Mouse (Mus musculus) mouse trophoblast stem cell (cell line): ENCODE measurements around the gene Kpna2.
"Not testable (repeated sequence)": the region's sequence is repeated elsewhere in the genome, so short reads cannot be mapped to it uniquely, and the experiment has no call there.

Source experiments
- in situ Hi-C, 2 experiments: fragments of 300-500 bp; cut with MseI, MboI; formaldehyde crosslinking; loops; 2 replicates in 1 of 2; 3 replicates in 1 of 2; pipeline ENCODE4 v1.15.1; 2025

Gene Kpna2

GRCm38 (mm10) chr11:106999151-106999948 is at the start of gene Kpna2:
TSS of gene Kpna2 (minus strand) at chr11:106999541.
- in situ Hi-C loops, result no loop called here

DNA sequence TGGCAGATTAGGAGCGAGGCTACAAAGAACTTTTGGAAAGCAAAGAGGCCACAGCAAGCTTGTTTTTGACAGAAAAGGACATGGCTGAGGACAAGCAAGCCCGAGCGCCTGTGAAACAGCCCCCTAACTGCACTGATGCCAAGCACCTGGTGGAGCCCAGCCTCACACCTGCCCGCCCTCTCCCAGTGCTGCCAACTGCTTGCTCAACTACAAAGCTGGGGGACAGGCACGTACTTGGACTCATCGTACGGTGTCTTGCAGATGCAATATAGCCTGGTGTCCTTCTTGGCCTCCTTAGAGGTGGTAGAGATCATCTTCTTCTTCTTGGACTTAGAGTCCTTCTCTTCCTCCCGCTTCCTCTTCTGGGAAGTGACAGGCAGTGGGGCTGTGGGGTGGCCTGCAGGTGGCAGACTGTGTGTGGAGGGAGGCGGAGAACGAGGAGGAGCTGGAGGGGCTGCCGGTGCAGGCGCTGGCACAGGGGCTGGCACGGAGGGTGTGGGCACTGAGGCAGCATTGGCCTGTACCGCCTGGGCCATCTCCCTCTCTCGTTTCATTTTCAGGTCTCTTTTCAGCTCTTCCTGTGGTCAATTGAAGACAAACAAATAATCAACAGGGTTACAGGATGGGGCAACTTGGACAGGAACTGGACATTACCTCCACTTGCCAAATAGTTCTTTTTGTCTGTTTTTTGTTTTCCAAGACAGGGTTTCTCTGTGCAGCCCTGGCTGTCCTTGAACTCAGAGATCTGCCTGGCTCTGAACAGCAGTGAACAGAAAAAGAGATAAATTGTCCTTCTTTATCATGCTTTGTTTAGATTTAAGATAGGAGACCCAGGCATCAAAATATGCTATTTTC is 47.7 kb upstream of the Kpna2 start:
- in situ Hi-C loops, result no loop called here

DNA sequence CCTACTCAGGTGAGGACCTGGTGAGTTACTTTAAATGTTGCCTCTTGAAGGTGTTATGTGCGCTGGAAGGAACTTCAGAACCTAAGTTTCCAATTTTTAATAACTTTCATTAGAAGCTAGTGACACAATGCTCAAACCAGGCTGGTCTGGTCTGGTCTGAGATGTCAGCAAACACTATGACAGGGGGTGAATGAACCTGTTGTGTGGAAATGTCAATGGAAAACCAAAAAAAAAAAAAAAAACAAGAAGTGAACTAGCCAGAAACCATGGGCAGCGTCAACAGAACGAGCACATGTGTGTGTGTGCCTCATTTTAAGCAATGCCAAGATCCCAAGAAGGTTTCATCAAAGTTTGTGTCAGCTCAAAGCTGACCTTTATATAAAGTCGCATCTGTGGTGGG is 46.2 kb upstream of the Kpna2 start:
- in situ Hi-C loops, result no loop called here

- in situ Hi-C loops, result no loop called here
Measured at GRCm38 (mm10) chr11:107044321-107044720, 45.0 kb upstream of the Kpna2 start.

DNA sequence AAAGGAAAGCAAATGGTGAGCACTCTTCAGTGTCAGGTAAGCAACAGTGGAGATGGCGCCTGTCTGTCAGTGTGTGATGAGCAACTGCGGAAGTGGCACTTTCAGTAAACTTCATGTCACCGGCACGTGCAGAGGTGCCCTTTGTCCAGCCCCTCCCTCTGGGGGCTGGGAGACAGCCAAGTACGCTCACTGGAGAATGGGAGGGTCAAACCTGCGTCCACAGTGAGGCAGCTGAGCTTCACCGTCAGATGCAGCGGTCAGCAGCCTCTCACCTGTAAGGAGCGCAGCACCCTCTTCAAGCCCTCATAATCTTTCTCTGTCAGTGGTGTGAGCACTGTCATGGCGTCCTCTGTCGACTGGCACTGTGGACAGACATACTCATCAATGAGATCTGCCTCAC is 44.0 kb upstream of the Kpna2 start:
- in situ Hi-C loops, result no loop called here

GRCm38 (mm10) chr11:107041396-107041795 is 42.1 kb upstream of the Kpna2 start:
- in situ Hi-C loops, result no loop called here

GRCm38 (mm10) chr11:107039417-107039816 is 40.1 kb upstream of the Kpna2 start:
- in situ Hi-C loops, result no loop called here

- in situ Hi-C loops, result no loop called here
Measured at GRCm38 (mm10) chr11:107034085-107034810, 34.9 kb upstream of the Kpna2 start.

- in situ Hi-C loops, result no loop called here
Measured at GRCm38 (mm10) chr11:107031635-107032034, 32.3 kb upstream of the Kpna2 start.

DNA sequence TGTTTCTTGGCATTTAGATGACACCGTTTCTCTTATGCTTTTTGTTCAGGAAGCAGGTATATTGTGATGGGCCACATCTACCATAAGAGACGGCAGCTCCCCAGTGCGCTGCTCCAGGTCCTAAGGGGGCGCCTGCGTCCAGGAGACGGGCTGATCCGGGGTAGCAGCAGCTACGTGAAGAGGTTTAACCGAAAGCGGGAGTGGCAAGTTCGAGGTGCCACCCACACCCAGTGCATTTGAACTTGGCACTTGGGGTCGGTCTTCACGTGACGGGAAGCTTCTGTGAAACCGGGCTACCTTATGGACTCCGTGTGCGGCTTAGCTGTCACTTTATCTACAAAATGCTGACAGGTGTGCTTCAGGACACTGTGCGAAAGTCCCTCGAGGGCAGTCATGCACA is 30.2 kb upstream of the Kpna2 start:
- in situ Hi-C loops, result no loop called here

GRCm38 (mm10) chr11:107028754-107029153 is 29.4 kb upstream of the Kpna2 start:
- in situ Hi-C loops, result no loop called here

DNA sequence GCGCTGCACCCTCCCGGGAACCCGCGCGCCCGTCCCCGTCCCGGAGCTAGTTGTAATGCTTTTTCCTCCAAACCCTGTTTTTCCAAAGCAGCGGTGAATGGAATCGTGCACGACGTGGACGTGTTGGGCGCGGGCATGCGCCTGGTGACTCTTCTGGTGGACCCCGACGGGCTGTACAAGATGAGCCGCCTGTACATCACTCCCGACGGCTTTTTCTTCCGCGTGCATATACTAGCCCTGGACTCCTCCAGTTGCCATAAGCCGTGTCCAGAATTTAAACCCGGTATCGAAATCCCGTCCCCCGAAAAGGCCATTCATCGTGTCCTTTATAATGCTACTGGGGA is 28.9 kb upstream of the Kpna2 start:
- in situ Hi-C loops, result no loop called here

DNA sequence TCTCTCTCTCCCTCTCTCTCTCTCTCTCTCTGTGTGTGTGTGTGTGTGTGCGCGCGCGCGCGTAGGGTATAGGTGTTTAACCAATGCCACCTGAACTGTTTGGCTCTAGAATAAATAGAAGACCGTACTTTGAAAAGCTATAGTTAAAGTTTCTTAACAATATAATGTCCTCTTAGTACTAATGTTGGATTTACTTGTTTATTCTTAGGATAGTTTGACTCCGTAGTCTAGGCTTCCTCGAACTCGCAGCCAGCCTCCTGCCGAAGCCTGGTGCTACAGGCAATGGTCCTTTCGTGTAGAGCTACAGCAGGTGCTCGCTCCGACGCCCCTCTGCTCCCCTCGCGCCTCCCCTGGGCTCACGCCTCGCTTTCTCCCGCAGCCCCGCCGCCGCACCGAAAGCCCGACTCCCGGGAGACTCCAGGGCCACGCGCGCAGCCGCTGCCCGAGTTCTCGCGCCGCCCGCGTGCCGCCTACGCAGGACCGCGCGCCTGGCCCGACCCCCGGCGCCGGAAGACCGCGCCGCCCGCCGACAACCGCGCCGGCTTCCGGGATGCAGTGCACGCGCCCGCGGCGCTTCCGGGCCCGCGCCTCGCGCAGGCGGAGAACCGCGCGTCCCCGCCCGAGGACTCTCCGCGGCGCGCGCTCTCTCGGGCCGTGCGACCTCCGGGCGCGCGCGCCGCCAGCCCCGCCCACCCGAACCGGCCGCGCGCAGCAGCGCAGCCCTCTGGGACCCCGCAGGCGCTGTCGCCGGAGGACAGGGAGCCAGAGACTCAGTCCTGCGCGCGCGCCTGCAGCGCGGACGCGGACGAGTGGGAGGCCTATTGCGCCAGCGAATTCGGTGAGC is 28.3 kb upstream of the Kpna2 start:
- in situ Hi-C loops, result no loop called here

DNA sequence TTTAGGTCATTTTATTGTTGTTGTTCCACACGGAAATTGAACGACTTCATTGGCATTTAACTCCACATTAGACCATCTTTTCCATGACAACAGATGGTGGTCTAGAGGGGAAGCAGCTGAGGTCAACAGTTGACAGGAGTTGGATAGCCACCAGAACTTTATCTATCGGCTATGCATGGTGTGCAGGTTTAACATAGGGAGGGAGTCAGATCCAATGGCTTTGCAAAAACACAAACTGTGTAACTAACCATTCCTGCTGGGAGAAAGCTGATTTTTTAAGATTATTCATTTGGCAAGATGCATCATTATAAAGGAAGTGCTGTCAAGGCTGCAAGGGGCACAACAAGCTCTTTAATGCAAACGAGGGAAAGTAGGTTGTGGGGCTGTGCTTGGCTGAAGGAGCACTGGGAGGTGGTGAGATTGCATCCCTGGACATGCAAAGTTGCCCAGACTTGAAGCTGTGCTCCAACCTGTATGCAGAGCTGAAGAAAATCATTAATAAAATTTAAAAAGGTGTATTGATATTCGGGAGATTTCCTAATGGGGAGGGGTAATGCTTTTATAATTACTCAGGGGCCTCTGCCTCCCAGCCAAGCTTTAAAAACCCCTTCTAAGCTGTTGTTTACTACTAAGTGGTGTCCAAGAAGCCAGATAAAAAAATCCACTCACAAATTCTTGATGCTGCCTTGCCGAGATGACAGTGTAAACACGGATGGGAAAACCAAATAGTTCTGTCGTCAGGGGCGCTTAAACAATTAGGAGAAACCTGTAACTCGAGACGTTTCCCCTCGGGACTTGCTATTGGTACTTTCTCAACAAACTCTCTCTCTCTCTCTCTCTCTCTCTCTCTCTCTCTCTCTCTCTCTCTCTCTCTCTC is 27.5 kb upstream of the Kpna2 start:
- in situ Hi-C loops, result no loop called here

GRCm38 (mm10) chr11:107025411-107026321 is 26.3 kb upstream of the Kpna2 start, which contains the start of gene 1810010H24Rik:
TSS of gene 1810010H24Rik (plus strand) at chr11:107025681.
- in situ Hi-C loops, result no loop called here

GRCm38 (mm10) chr11:107024406-107024805 is 25.1 kb upstream of the Kpna2 start:
- in situ Hi-C loops, result no loop called here

- in situ Hi-C loops, result no loop called here
Measured at GRCm38 (mm10) chr11:107022050-107022683, 22.8 kb upstream of the Kpna2 start.

GRCm38 (mm10) chr11:107019722-107020121 is 20.4 kb upstream of the Kpna2 start:
- in situ Hi-C loops, result not testable (repeated sequence)

DNA sequence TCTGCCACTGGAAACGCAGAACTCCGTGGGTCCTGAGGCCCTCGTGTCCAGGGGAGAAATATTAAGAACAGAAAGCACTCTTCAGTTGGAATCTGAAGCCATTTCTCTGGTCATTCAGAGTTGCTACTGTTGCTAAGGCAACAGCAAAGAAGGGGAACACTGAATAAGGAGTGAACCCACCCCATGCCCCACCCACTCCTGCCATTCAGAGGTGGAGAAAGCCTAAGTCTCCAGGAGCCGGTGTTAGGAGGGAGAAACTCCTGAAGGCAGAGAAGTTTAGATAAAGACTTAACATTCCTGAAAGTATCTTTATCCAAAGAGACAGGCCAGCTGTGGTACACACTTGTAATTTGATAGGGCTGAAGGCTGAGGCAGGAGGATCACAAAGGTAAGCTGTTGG is 20.0 kb upstream of the Kpna2 start:
- in situ Hi-C loops, result no loop called here
